Mouse (Mus musculus): ENCODE data around the gene Prkcd.

The Prkcd gene

GRCm38 (mm10) chr14:30635219-30635910 lies 9.4 kb upstream of the Prkcd start:
- no peak for DNase-seq (ENCODE audit: low read depth, low spot score)

- DNase-seq (ENCODE audit: low read depth, low spot score), result no peak
Measured at GRCm38 (mm10) chr14:30634418-30634817, 8.4 kb upstream of the Prkcd start.

GRCm38 (mm10) chr14:30633708-30634107 lies 7.7 kb upstream of the Prkcd start:
- no peak for DNase-seq (ENCODE audit: low read depth, low spot score)

- no peak for DNase-seq (ENCODE audit: low read depth, low spot score)
Measured at GRCm38 (mm10) chr14:30631834-30632233, 5.8 kb upstream of the Prkcd start.

- peak; percentile 62 for DNase-seq (ENCODE audit: low read depth, low spot score)
Measured at GRCm38 (mm10) chr14:30630811-30631576, 5.0 kb upstream of the Prkcd start.

- DNase-seq (ENCODE audit: low read depth, low spot score), result no peak
Measured at GRCm38 (mm10) chr14:30629839-30630238, 3.8 kb upstream of the Prkcd start.

- DNase-seq (ENCODE audit: low read depth, low spot score), result no peak
Measured at GRCm38 (mm10) chr14:30628235-30628634, 2.2 kb upstream of the Prkcd start.

- DNase-seq (ENCODE audit: low read depth, low spot score), result no peak
Measured at GRCm38 (mm10) chr14:30626756-30627742, 1.0 kb upstream of the Prkcd start.

- DNase-seq (ENCODE audit: low read depth, low spot score), result no peak
Measured at GRCm38 (mm10) chr14:30625131-30625807, 741 bp downstream of the Prkcd start.

- no peak for DNase-seq (ENCODE audit: low read depth, low spot score)
Measured at GRCm38 (mm10) chr14:30624277-30624721, 1.7 kb downstream of the Prkcd start.

GRCm38 (mm10) chr14:30622556-30622955 lies 3.5 kb downstream of the Prkcd start:
- no peak for DNase-seq (ENCODE audit: low read depth, low spot score)

- DNase-seq (ENCODE audit: low read depth, low spot score), result peak; percentile 32
Measured at GRCm38 (mm10) chr14:30622130-30622529, 3.9 kb downstream of the Prkcd start.

GRCm38 (mm10) chr14:30619982-30620578 lies 5.9 kb downstream of the Prkcd start:
- DNase-seq (ENCODE audit: low read depth, low spot score), result peak; percentile 77

GRCm38 (mm10) chr14:30618746-30619275 lies 7.2 kb downstream of the Prkcd start:
- DNase-seq (ENCODE audit: low read depth, low spot score), result no peak

GRCm38 (mm10) chr14:30616751-30617150 lies 9.3 kb downstream of the Prkcd start:
- DNase-seq (ENCODE audit: low read depth, low spot score), result no peak

GRCm38 (mm10) chr14:30612962-30613715 lies 12.9 kb downstream of the Prkcd start:
- DNase-seq (ENCODE audit: low read depth, low spot score), result no peak

GRCm38 (mm10) chr14:30612523-30612922 lies 13.5 kb downstream of the Prkcd start:
- peak; percentile 68 for DNase-seq (ENCODE audit: low read depth, low spot score)

GRCm38 (mm10) chr14:30610940-30611339 lies 15.1 kb downstream of the Prkcd start:
- DNase-seq (ENCODE audit: low read depth, low spot score), result no peak

- DNase-seq (ENCODE audit: low read depth, low spot score), result no peak
Measured at GRCm38 (mm10) chr14:30610304-30610703, 15.7 kb downstream of the Prkcd start.

GRCm38 (mm10) chr14:30609499-30609898 lies 16.5 kb downstream of the Prkcd start:
- no peak for DNase-seq (ENCODE audit: low read depth, low spot score)
